Mouse (Mus musculus): ENCODE results near the gene Ankrd10. TPM values are rescaled to one million over a fixed set of nuclear protein-coding genes. Genes with fewer than 3 reads are reported as not detected.

The Ankrd10 gene
- polyA plus RNA-seq (2012; rRNA removed): 24.5 and 27.5 TPM in 2 replicates

GRCm38 (mm10) chr8:11635611-11636081, at the start of gene Ankrd10:
TSS of gene Ankrd10 (minus strand) at chr8:11635757.

Other genes with a start within 250 kb of the Ankrd10 start
- 2.9 and 3.0 TPM in 2 replicates for gene Rab20, start 157.0 kb downstream of the Ankrd10 start, polyA plus RNA-seq (2012; rRNA removed)
- gene Naxd, start 138.3 kb downstream of the Ankrd10 start, polyA plus RNA-seq (2012; rRNA removed): 26.0 and 29.5 TPM in 2 replicates
- 17.7 and 18.1 TPM in 2 replicates for gene Cars2, start 85.0 kb downstream of the Ankrd10 start, polyA plus RNA-seq (2012; rRNA removed)
- 15.8 and 18.7 TPM in 2 replicates for gene Ing1, start 80.2 kb downstream of the Ankrd10 start, polyA plus RNA-seq (2012; rRNA removed)
- not detected in 2 replicates for gene 1700016D06Rik, start 65.3 kb upstream of the Ankrd10 start, polyA plus RNA-seq (2012; rRNA removed)
- gene Arhgef7, start 92.0 kb upstream of the Ankrd10 start, polyA plus RNA-seq (2012; rRNA removed): 6.4 and 7.2 TPM in 2 replicates
- gene Tex29, start 204.7 kb upstream of the Ankrd10 start, polyA plus RNA-seq (2012; rRNA removed): not detected in 2 replicates